Mouse (Mus musculus) E14TG2a.4 (cell line): ENCODE measurements around the gene Hist1h2an.

Experiments used
- CTCF ChIP-seq: conservative IDR thresholded peaks from 2 replicates; pipeline ENCODE4 v1.5.1; 2014; ENCODE audit warnings: low read length
- POU5F1 ChIP-seq: IDR thresholded peaks from 2 replicates; pipeline ENCODE4 v1.6.1; 2014; ENCODE audit warnings: low read length, borderline replicate concordance

GRCm38 (mm10) chr13:21789925-21790324 is 2.9 kb upstream of the Hist1h2an start:
- TF ChIP-seq CTCF: no peak
- TF ChIP-seq POU5F1: no peak
